Mouse (Mus musculus): Measurements from ENCODE around the gene Ncdn. TPM values are rescaled to one million over a fixed set of nuclear protein-coding genes. Genes with fewer than 3 reads are reported as not detected.

The Ncdn gene
- 10 to 100 TPM; 30.1 to 30.9 TPM for total RNA-seq (2023)

DNA sequence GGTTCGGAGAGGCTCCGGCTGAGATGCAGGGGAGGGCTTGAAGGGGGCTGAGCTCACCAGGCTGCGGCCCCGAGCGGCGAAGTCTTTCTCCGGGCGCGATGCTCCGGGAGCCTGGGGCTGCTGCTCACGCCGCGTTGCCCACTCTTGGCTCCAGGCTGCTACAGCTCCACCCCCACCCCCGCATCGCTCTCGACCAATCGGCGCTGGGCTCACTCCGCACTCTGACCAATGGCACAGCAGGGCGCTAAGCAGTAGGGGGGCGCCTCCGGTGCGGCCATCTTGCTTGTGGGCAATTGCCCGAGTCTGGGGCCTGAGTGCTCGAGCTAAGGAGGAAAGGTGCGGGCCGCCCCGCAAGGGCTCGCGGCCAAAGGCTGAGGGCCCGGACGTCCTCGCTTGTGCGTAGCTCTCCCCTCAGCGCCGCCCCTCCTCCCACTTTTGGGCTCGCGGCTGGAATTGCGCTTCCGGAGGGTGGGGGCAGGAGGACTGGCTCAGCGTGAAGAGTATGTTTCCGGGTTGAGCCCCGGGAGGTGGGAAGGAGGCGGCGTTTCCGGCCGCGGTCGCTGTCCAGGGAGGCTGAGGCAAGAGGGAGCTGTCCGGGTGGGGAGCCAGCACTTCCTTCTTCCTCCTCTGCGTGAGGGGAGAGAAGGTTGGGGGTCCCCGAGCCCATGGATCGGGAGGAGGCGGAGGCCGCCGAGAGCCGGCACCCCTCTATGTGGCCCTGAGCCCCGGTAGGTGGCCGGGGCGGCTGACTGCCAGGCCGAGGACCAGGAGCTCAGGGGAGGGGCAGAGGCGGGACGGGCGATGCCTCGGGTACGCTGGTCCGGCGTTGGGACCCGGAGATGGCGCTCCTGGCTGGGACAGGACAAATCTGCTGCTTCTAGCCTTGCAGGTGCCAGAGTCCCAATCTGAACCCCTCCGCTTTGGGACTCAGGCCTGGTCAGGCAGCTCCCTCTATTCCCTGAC is at the start of gene Ncdn, which contains the start of gene AU040320:
TSS of gene Ncdn (minus strand) at position 171 of the 963 bp plus-strand sequence.
TSS of gene AU040320 (plus strand) at position 277 of the 963 bp plus-strand sequence.

DNA sequence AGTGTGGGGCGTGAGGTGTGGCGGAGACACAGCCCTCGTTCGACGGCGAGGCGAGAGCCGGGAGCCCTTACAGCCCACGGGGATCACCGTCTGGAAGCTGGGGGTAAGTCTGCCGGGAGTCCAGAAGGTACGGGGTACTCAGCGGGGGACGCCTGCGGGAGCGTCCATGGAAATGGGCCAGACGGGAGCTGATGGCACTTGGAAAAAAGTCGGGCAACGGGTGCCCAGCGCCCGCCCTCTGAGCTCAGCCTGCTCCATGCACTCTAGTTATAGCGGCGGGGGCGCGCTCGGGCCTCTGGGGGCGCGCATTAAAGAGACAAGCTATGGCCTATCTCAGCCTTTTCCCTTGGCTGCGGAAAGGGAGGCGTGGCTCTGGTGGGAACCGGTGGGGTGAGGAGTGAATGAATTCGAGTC is 17.2 kb downstream of the Ncdn start, which contains the start of gene Tfap2e:
TSS of gene Tfap2e (minus strand) at position 240 of the 414 bp plus-strand sequence.

Other genes with a start within 250 kb of the Ncdn start
- 10 to 100 TPM; 10.1 to 13.5 TPM for gene Ago4, start 220.0 kb downstream of the Ncdn start, total RNA-seq (2023)
- gene Clspn, start 196.5 kb downstream of the Ncdn start, total RNA-seq (2023): 10 to 100 TPM; 11.2 to 14.4 TPM
- 1 to 10 TPM in 1 of 2 experiments, under 1 TPM in 1; 0.74 to 1.2 TPM for gene 5730409E04Rik, start 143.6 kb downstream of the Ncdn start, total RNA-seq (2023)
- gene Psmb2, start 75.8 kb downstream of the Ncdn start, total RNA-seq (2023): 10 to 100 TPM; 67.8 to 96.7 TPM
- not detected for gene Tfap2e, start 17.2 kb downstream of the Ncdn start, total RNA-seq (2023)
- gene AU040320, start 106 bp upstream of the Ncdn start, total RNA-seq (2023): 10 to 100 TPM; 57.9 to 60.4 TPM
- 10 to 100 TPM; 52.4 to 56.7 TPM for gene Zmym4, start 214.7 kb upstream of the Ncdn start, total RNA-seq (2023)

Measured in B cell, adult 67 days (primary cell).